Mouse (Mus musculus): ENCODE results near the gene Myom3. TPM values are rescaled to one million over a fixed set of nuclear protein-coding genes. Genes with fewer than 3 reads are reported as not detected.

Myom3 gene
- polyA plus RNA-seq, 1 experiment, result not detected

GRCm38 (mm10) chr4:135856223-135857091 lies 96.9 kb downstream of the Myom3 start:
- no peak for TF ChIP-seq GATA1 (IDR thresholded peaks at IDR 0.05; ENCODE audit: low read length)

GRCm38 (mm10) chr4:135857597-135858186 lies 98.2 kb downstream of the Myom3 start:
- no peak for TF ChIP-seq GATA1 (IDR thresholded peaks at IDR 0.05; ENCODE audit: low read length)

Other genes with a start within 250 kb of the Myom3 start
- gene Grhl3, start 186.1 kb upstream of the Myom3 start, polyA plus RNA-seq (2012), result not detected in 2 replicates
- not detected in 2 replicates for gene Ifnlr1, start 73.4 kb upstream of the Myom3 start, polyA plus RNA-seq (2012)
- gene Il22ra1, start 31.5 kb upstream of the Myom3 start, polyA plus RNA-seq (2012), result not detected in 2 replicates
- 358 and 475 TPM in 2 replicates for gene Srsf10, start 96.0 kb downstream of the Myom3 start, polyA plus RNA-seq (2012)
- 7.3 and 10.5 TPM in 2 replicates for gene Pnrc2, start 114.1 kb downstream of the Myom3 start, polyA plus RNA-seq (2012)
- gene Cnr2, start 135.7 kb downstream of the Myom3 start, polyA plus RNA-seq (2012), result 2.2 and 2.7 TPM in 2 replicates
- gene Fuca1, start 161.0 kb downstream of the Myom3 start, polyA plus RNA-seq (2012), result 12.6 and 12.7 TPM in 2 replicates
- gene Hmgcl, start 186.7 kb downstream of the Myom3 start, polyA plus RNA-seq (2012), result 34.3 and 39.4 TPM in 2 replicates
- 25.8 and 31.1 TPM in 2 replicates for gene Gale, start 204.0 kb downstream of the Myom3 start, polyA plus RNA-seq (2012)
- 245 and 299 TPM in 2 replicates for gene Lypla2, start 212.9 kb downstream of the Myom3 start, polyA plus RNA-seq (2012)
- 86.7 and 109 TPM in 2 replicates for gene Pithd1, start 227.5 kb downstream of the Myom3 start, polyA plus RNA-seq (2012)

Data from G1E-ER4 (cell line).